ENCODE assay signal across 29 mouse cellular contexts in genomic region chr11:7270916-7271315, GRCm38 (mm10). TPM values are rescaled to one million over a fixed set of nuclear protein-coding genes. Genes with fewer than 3 reads are reported as not detected.
"Had no signal": no experiment of that assay in that cellular context is flagged by ENCODE, and none has a peak within 500 bp of the region (broad histone marks: within the 10 kb centered on the region; RNA-seq: fewer than 3 reads in every experiment).

No protein-coding gene starts in this region.

- H3K9ac ChIP-seq: embryonic facial prominence, embryonic 12.5 days; embryonic facial prominence, embryonic 13.5 days; embryonic facial prominence, embryonic 15.5 days; forebrain, embryonic 12.5 days; forebrain, embryonic 13.5 days; forebrain, embryonic 15.5 days; forebrain, postnatal 0 days had no signal

- H3K4me2 ChIP-seq: embryonic facial prominence, embryonic 12.5 days; embryonic facial prominence, embryonic 13.5 days; embryonic facial prominence, embryonic 15.5 days; forebrain, embryonic 12.5 days; forebrain, embryonic 13.5 days; forebrain, embryonic 15.5 days had no signal

- H3K4me3 ChIP-seq: embryonic facial prominence, embryonic 10.5 days; embryonic facial prominence, embryonic 12.5 days; embryonic facial prominence, embryonic 13.5 days; embryonic facial prominence, embryonic 15.5 days; erythroblast, embryonic 14.5 days; forebrain, embryonic 10.5 days; forebrain, embryonic 12.5 days; forebrain, embryonic 13.5 days; forebrain, embryonic 15.5 days; gastrocnemius, adult 2 months; heart, adult 2 months had no signal

- ATAC-seq: forebrain, embryonic 13.5 days; forebrain, embryonic 14.5 days; forebrain, embryonic 15.5 days; forebrain, embryonic 16.5 days; forebrain, postnatal 0 days had no signal

- H3K27ac ChIP-seq: embryonic facial prominence, embryonic 10.5 days; embryonic facial prominence, embryonic 12.5 days; embryonic facial prominence, embryonic 13.5 days; embryonic facial prominence, embryonic 15.5 days; forebrain, embryonic 10.5 days; forebrain, embryonic 12.5 days; forebrain, embryonic 13.5 days; forebrain, embryonic 15.5 days; gastrocnemius, adult 2 months; heart, adult 2 months had no signal

- DNase-seq: cerebellum, adult 2 months; cerebellum, adult 8-10 months; cerebellum, adult 9-10 months; cerebellum, adult 9-11 months; cerebellum, postnatal 10 days; cerebellum, postnatal 14 days; cerebellum, postnatal 25 days; cerebellum, postnatal 36 days; embryo, embryonic 11 days; forebrain, postnatal 0 days; gastrocnemius, adult 2 months; gastrocnemius, postnatal 10 days; gastrocnemius, postnatal 14 days; gastrocnemius, postnatal 25 days; gastrocnemius, postnatal 36 days; heart, adult 18-20 months; heart, adult 2 months had no signal

- H3K9me3 ChIP-seq: embryonic facial prominence, embryonic 10.5 days; embryonic facial prominence, embryonic 12.5 days; embryonic facial prominence, embryonic 13.5 days; embryonic facial prominence, embryonic 15.5 days; forebrain, embryonic 10.5 days; forebrain, embryonic 12.5 days; forebrain, embryonic 13.5 days; forebrain, embryonic 15.5 days had no signal

- H3K36me3 ChIP-seq: embryonic facial prominence, embryonic 10.5 days; embryonic facial prominence, embryonic 12.5 days; embryonic facial prominence, embryonic 13.5 days; embryonic facial prominence, embryonic 15.5 days; forebrain, embryonic 10.5 days; forebrain, embryonic 12.5 days; forebrain, embryonic 15.5 days had no signal

- H3K27me3 ChIP-seq: embryonic facial prominence, embryonic 12.5 days; embryonic facial prominence, embryonic 13.5 days; embryonic facial prominence, embryonic 15.5 days; forebrain, embryonic 12.5 days; forebrain, embryonic 13.5 days; forebrain, embryonic 15.5 days had no signal

- H3K4me1 ChIP-seq: embryonic facial prominence, embryonic 12.5 days; forebrain, embryonic 13.5 days; forebrain, embryonic 15.5 days had no signal

RNA-seq across cellular contexts. Expression of gene Igfbp3, which starts 57.2 kb away (rescaled TPM):
- total RNA-seq: granulocyte monocyte progenitor cell, adult 5-6 weeks had no signal
